Mouse (Mus musculus) kidney, postnatal 0 days (tissue): ENCODE measurements around the gene Selenop. TPM values are rescaled to one million over a fixed set of nuclear protein-coding genes. Genes with fewer than 3 reads are reported as not detected.

Experiments used
- ATAC-seq: fragments of 200-750 bp; cut with Nextera tagmentation; replicated peaks from 2 replicates; pipeline ENCODE4 v1.8.0; 2017; ENCODE audit warnings: low read depth, moderate number of reproducible peaks, moderate TSS enrichment, moderate library complexity; ENCODE audit not compliant: low FRiP score
- DNase-seq: peaks from one replicate; pipeline ENCODE4 v3.0.0-alpha.2; 2016; ENCODE audit warnings: low spot score
- H3K27ac ChIP-seq: fragments of 300-500 bp; sonication (generic); 2 replicates; pipeline ENCODE4 v1.5.1; 2014; ENCODE audit warnings: mild to moderate bottlenecking
- H3K27me3 ChIP-seq: fragments of 300-500 bp; sonication (generic); 2 replicates; pipeline ENCODE4 v1.6.1; 2014; ENCODE audit warnings: low read length, mixed read lengths; ENCODE audit not compliant: insufficient read depth
- H3K36me3 ChIP-seq: fragments of 300-500 bp; sonication (generic); 2 replicates; pipeline ENCODE4 v1.6.1; 2014; ENCODE audit warnings: low read length, mixed read lengths; ENCODE audit not compliant: insufficient read depth
- H3K4me1 ChIP-seq: fragments of 300-500 bp; sonication (generic); replicated peaks from 2 replicates; pipeline ENCODE4 v1.6.1; 2014; ENCODE audit warnings: antibody characterized with exemption, low read length, mixed read lengths; ENCODE audit not compliant: insufficient read depth
- H3K4me2 ChIP-seq: fragments of 300-500 bp; sonication (generic); 2 replicates; pipeline ENCODE4 v1.6.1; 2014; ENCODE audit warnings: mild to moderate bottlenecking, low read length, moderate library complexity, mixed read lengths
- H3K4me3 ChIP-seq: fragments of 300-500 bp; sonication (generic); replicated peaks from 2 replicates; pipeline ENCODE4 v1.5.1; 2014; ENCODE audit warnings: low read depth, low read length
- H3K9ac ChIP-seq: fragments of 300-500 bp; sonication (generic); 2 replicates; pipeline ENCODE4 v1.6.1; 2014; ENCODE audit warnings: low read depth, low read length
- H3K9me3 ChIP-seq: fragments of 300-500 bp; sonication (generic); replicated peaks from 2 replicates; pipeline ENCODE4 v1.6.1; 2016; ENCODE audit warnings: low read length, inconsistent platforms, mixed read lengths
- CTCF ChIP-seq: IDR thresholded peaks from 2 replicates; pipeline ENCODE4 v1.5.1; 2016; ENCODE audit warnings: antibody characterized with exemption, low read depth, mild to moderate bottlenecking, moderate library complexity
- WGBS: fragments of 180-500 bp; shearing (Covaris S2); extraction: QIAGEN DNeasy Blood & Tissue Kit; methylation state at CpG from one replicate; pipeline ENCODE4 v1.1.7; 2014; 5-methylcytosine and 5-hydroxymethylcytosine counted together
- polyA plus RNA-seq: library from polyadenylated mRNA; unstranded; fragments of >200 nt; fragmentation: Nextera tagmentation; extraction: Ambion mirVana; gene quantifications from 2 replicates; pipeline ENCODE4 v1.2.1, GENCODE M21; 2015

Selenop gene
- polyA plus RNA-seq, 1 experiment from 2014 or later = 225 TPM

- H3K27me3 ChIP-seq = no peaks in the 10 kb centered on the region
- WGBS = 72% methylated on average over 8 of the region's 8 CpGs
- DNase-seq (no peak), ATAC-seq (no peak)
- H3K4me1 ChIP-seq = no peaks in the 10 kb centered on the region
- no peak overlapping the region for H3K4me2 ChIP-seq
- no peak overlapping the region for H3K27ac ChIP-seq
- TF ChIP-seq CTCF = no peak
- no peak overlapping the region for H3K4me3 ChIP-seq
- no peaks in the 10 kb centered on the region for H3K36me3 ChIP-seq
- no peaks in the 10 kb centered on the region for H3K9me3 ChIP-seq
- no peak overlapping the region for H3K9ac ChIP-seq
These were observed 29.3 kb downstream of the Selenop start for GRCm38 (mm10) chr15:3297615-3298014.

- Histone ChIP-seq H3K9me3 (no peaks in the 10 kb centered on the region), H3K4me3 (no peak overlapping the region), H3K4me2 (no peak overlapping the region), H3K9ac (no peak overlapping the region), H3K27ac (no peak overlapping the region), H3K36me3 (no peaks in the 10 kb centered on the region), H3K4me1 (no peaks in the 10 kb centered on the region), H3K27me3 (no peaks in the 10 kb centered on the region)
- WGBS = 59% methylated on average over 4 of the region's 4 CpGs
- peak; percentile 62 for DNase-seq
- no peak for ATAC-seq
- no peak for TF ChIP-seq CTCF
These were observed 32.2 kb downstream of the Selenop start for GRCm38 (mm10) chr15:3300361-3301100.

DNA sequence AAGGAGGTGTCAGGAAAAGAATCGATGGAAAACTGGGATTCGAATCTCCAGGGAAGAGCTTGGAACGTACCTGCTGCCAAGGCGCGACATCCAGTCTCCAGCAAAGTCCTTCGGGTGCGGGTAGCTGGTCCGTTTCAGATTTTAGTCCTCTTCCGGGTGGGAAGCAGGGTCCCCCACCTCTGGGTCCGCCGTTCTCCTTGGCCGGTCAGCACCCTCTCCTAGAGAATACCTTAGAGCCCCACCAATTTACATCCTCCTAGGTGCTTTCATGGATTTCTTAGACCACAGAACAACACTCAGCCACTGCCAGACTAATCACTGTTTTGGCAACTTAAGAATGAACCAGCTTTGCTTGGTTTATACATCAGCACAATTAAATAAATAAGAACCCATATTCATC lies 35.1 kb downstream of the Selenop start, which contains the start of gene Ccdc152:
TSS of gene Ccdc152 (minus strand) at position 101 of the 400 bp plus-strand sequence.
- no peak for DNase-seq
- Histone ChIP-seq H3K9me3 (no peaks in the 10 kb centered on the region), H3K27me3 (no peaks in the 10 kb centered on the region), H3K4me2 (no peak within 1 kb of the TSS), H3K27ac (no peak within 1 kb of the TSS), H3K9ac (no peak within 1 kb of the TSS), H3K4me3 (no peak within 1 kb of the TSS), H3K36me3 (no peaks in the 10 kb centered on the region), H3K4me1 (no peaks in the 10 kb centered on the region)
- ATAC-seq = no peak
- no peak for TF ChIP-seq CTCF
- WGBS = 93% methylated on average over 12 of the region's 12 CpGs

DNA sequence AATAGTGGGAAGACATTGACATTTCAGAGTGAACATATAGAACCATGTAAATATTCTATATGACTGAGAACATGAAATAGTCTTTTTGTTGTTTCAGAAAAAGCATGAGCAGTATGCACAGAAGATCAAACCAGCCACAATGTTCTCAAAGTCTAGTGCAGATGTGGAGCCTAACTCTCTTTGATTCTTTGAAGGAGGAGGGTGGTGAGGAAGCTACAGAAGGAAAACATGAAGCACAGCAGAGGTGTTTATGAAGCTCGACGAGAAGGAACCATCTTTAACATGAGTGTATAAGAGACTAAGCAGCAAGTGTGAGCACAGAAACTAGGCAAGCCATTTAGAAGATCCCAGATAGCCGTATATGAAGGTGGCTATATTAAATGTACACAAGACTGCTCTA lies 41.5 kb downstream of the Selenop start:
- H3K4me3 ChIP-seq = no peak overlapping the region
- no peaks in the 10 kb centered on the region for H3K9me3 ChIP-seq
- no peaks in the 10 kb centered on the region for H3K4me1 ChIP-seq
- H3K27me3 ChIP-seq = no peaks in the 10 kb centered on the region
- no peak overlapping the region for H3K9ac ChIP-seq
- DNase-seq = no peak
- ATAC-seq = no peak
- 90% methylated on average over 3 of the region's 3 CpGs for WGBS
- no peak overlapping the region for H3K4me2 ChIP-seq
- no peaks in the 10 kb centered on the region for H3K36me3 ChIP-seq
- no peak overlapping the region for H3K27ac ChIP-seq
- no peak for TF ChIP-seq CTCF

GRCm38 (mm10) chr15:3312937-3313336 lies 44.6 kb downstream of the Selenop start:
- peak; percentile 27 for DNase-seq
- Histone ChIP-seq H3K4me3 (no peak overlapping the region), H3K9me3 (no peaks in the 10 kb centered on the region), H3K4me1 (no peaks in the 10 kb centered on the region), H3K4me2 (no peak overlapping the region), H3K36me3 (no peaks in the 10 kb centered on the region), H3K27me3 (no peaks in the 10 kb centered on the region), H3K27ac (no peak overlapping the region), H3K9ac (no peak overlapping the region)
- ATAC-seq = no peak
- TF ChIP-seq CTCF = no peak

- Histone ChIP-seq H3K27ac (no peak overlapping the region), H3K4me3 (no peak overlapping the region), H3K27me3 (no peaks in the 10 kb centered on the region), H3K4me2 (no peak overlapping the region), H3K36me3 (peaks cover 10% of the 10 kb centered on the region), H3K9me3 (no peaks in the 10 kb centered on the region), H3K4me1 (no peaks in the 10 kb centered on the region), H3K9ac (no peak overlapping the region)
- ATAC-seq (no peak), DNase-seq (no peak)
- TF ChIP-seq CTCF = no peak
- 70% methylated on average over 2 of the region's 2 CpGs for WGBS
These were observed 48.3 kb downstream of the Selenop start for GRCm38 (mm10) chr15:3316617-3317016.

- Histone ChIP-seq H3K27me3 (no peaks in the 10 kb centered on the region), H3K36me3 (peaks cover 10% of the 10 kb centered on the region), H3K27ac (no peak overlapping the region), H3K9ac (no peak overlapping the region), H3K4me2 (no peak overlapping the region), H3K9me3 (no peaks in the 10 kb centered on the region), H3K4me3 (no peak overlapping the region), H3K4me1 (no peaks in the 10 kb centered on the region)
- no peak for ATAC-seq
- 86% methylated on average over 9 of the region's 9 CpGs for WGBS
- no peak for TF ChIP-seq CTCF
- no peak for DNase-seq
These were observed 51.6 kb downstream of the Selenop start for GRCm38 (mm10) chr15:3319929-3320328.
